Mouse (Mus musculus) embryonic stem cell, embryonic (primary cell): ENCODE measurements at regions not wholly inside any gene's neighbourhood (a gene's known extent, or its start where the extent isn't known, plus 50 kb on each side); places are given as distances from the start of the nearest gene placed in this dataset.

Experiments used
- CTCF ChIA-PET, 4 experiments: fragments of 300-600 bp in 2 of 4; fragments of 350-600 bp in 2 of 4; sonication (Branson Sonifier 250); formaldehyde crosslinking; loops; one replicate each; lab custom pipeline; 2022; ENCODE audit warnings: inconsistent platforms in 2 of 4; lab: Charles Lee
- POLR2A ChIA-PET, 4 experiments: fragments of 300-600 bp in 2 of 4; fragments of 350-600 bp in 2 of 4; sonication (Branson Sonifier 250); formaldehyde crosslinking; loops; one replicate each; lab custom pipeline; 2022; ENCODE audit warnings: antibody characterized with exemption in 4 of 4, inconsistent platforms in 1 of 4; lab: Charles Lee

DNA sequence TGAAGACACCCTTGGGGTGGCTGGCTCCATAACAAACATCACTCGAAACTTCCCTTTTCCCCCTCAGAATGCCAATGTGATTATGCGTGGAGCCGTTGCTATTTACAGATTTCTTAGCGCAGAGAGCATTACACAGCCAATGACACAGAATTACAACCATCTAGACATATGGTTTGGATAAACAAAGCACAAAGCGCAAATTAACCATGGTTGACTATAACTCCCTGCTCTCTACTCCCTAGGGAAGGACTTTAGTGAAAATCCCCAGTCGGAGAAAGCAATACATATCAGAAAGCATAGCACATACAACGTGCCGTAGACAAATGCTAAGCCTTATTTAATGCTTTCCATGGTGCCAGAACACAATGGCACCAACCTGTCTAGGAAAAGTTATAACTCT is 131.8 kb downstream of the Tshz3 start:
- POLR2A ChIA-PET, result no interaction called here
- CTCF ChIA-PET, result no interaction called here

DNA sequence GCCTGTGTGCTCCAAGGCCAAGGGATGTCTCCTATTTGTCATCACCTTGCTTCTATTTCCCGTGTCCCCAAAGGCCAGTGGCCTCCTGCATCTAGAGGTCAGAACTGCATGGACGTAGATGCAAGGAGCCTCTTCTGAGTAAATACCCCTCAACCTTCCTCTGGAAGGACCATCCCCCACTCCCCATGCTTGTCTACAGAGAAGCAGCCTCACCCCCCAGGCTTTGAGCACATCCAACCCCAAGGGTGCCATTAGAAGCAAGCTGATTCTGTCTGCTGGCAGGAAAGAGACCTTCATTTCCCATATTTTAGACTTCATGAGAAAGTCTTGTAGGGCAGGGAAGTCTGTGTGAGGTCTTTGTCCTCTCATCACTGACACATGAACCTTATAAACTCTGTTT is 132.2 kb downstream of the Tshz3 start:
- POLR2A ChIA-PET, result no interaction called here

DNA sequence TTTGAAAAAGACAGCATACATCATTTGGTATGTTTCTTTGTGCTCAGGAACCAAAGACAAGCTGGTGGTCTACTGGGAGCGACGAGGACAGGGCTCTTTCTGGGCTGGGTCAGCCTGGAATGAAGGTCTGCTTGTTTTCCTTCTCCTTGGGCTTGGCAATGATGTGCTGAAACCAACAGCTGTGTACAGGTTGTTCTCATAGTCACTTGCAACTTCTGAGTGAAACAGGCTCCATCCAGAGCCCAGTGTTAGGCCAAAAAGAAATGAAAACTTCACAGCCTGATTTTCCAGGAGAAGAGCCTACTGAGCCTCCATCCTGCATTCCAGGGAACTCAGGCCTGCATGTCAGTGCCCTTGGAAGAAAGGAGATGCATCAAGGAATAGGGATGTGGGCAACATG is 150.4 kb downstream of the Tshz3 start:
- CTCF ChIA-PET, result no interaction called here
- POLR2A ChIA-PET, result no interaction called here

More for the DNA sequence above, 132.2 kb downstream of the Tshz3 start:
- CTCF ChIA-PET, result no interaction called here

DNA sequence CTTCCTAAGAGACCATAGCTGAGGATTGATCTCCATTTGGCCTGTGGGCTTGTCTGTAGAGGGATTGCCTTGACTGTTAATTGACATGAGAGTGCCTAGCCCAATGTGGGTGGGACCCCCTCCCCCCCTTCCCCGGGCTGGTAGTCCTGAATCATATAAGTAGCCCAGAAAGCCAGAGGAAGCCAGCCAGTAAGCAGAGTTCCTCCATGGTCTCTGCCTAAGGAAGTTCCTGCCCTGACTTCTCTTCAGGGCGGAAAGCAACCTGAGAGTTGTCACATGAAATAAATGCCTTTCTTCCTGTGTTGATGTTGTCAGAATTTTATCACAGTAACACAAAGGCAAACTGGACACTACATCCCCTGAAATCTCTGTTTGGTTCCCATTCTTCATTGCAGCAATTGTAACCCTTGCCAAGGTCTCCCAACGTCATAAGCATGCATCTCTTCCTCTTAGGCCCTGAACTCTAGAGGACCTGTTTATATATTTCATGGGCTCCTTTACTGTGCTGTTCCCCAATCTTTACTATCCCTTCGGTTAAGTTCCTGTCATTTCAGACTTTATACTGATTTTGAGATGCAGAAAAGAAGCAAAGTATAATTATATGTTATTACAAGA is 153.5 kb downstream of the Tshz3 start:
- ChIA-PET POLR2A (no interaction called here), CTCF (interaction anchor here in 2 of 4 experiments (0.6 to 1.0 kb wide), 2 partner anchors 47 to 951 kb away, joined by 3 to 6 read pairs; no protein-coding TSS in a partner anchor)

DNA sequence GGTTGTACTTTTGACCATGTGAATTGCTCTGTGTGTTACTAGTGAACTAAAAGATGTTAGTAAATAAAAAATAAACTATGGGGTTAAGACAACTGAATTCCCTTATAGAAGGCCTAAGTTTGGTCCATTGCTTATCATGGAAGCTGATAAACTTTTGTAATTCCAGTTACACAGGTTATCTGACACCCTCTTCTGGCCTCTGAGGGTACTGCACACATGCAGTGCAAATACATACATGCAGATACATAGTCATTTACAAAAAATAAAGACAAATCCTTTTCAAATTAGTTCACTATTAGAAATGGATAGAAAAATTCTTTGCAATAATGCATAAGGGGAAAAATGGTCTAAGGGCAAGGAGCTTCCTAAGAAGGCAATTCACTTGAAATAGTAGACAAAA is 156.4 kb downstream of the Tshz3 start:
- ChIA-PET POLR2A (interaction anchor here in 1 of 4 experiments (0.6 kb wide), 1 partner anchor 622 kb away, joined by 3 read pairs; no protein-coding TSS in a partner anchor), CTCF (no interaction called here)

DNA sequence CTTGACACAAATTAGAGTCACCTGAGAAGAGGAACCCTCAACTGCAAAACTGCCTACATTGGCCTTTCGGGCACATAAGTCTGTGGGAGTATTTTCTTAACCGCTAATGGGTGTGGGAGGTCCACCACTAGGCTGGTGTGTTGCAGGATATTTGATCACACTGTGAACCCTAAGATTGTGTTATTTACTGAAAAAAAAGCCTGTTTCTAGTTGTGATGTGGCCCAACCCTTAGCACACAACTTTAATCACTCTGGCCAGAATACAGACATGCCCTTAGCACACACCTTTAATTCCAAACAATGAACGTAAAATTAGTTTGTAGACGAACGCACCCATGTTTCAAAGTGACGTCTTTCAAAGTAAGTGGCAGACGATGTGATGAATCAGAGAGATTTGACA is 161.5 kb downstream of the Tshz3 start:
- CTCF ChIA-PET, result no interaction called here
- POLR2A ChIA-PET, result no interaction called here

DNA sequence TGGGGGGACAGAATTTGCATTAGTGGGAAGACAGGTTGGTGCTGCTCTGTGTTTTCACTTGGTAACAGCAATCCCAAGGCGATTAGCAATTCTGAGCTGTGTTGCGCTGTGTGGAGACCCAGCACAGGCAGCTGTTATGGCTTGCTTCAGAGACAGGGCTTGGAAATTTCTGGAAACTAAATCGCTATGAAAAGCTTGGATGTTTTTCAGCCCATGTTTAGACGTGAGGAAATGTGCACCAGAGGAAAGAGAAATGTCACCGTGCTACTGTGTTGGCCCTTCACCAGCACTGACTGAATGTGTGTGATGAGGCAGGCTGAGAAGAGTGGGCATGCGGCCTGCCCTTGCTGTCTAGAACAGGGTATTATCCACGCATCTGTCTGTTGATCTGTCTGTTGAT is 164.6 kb downstream of the Tshz3 start:
- CTCF ChIA-PET, result no interaction called here
- POLR2A ChIA-PET, result no interaction called here

DNA sequence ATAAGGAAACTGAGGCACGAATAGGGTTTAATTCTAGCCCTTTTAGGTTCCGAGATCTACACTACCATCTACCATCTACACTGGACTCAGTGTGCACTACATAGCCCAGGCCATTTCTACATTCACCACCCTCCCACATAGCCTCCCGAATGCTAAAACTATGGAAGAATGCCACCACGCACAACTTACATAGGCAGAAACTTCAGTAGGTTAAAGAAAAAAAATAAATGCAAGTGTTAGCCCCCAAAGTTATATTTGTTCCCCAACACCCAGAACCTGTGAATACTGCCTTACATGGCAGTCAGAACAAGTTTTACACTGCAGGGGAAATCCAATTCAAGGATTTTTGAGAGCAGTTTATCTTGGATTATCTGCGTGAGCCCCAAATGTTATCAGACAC is 165.8 kb downstream of the Tshz3 start:
- ChIA-PET CTCF (no interaction called here), POLR2A (no interaction called here)

DNA sequence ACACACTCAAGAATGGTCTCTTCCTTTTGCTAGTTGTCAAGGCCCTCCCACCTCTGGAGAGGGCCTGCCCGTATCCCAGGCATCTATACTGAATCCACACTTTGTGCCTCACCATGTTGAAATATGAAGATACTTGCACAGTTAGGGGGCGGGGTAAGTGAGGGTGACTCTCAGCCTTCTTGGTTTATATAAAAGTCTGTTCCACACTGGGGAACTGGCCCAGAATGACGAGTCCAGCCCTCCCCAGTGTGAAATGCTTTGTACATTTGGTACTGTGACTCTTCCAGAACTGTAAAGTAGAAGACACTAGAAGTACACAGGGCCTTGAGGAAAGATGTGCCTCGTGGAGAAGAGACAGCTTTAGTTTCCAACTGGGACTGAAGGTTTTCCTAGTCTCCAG is 166.8 kb downstream of the Tshz3 start:
- ChIA-PET CTCF (no interaction called here), POLR2A (interaction anchor here in 1 of 4 experiments (0.6 kb wide), 1 partner anchor 11 kb away, joined by 3 read pairs; no protein-coding TSS in a partner anchor)

DNA sequence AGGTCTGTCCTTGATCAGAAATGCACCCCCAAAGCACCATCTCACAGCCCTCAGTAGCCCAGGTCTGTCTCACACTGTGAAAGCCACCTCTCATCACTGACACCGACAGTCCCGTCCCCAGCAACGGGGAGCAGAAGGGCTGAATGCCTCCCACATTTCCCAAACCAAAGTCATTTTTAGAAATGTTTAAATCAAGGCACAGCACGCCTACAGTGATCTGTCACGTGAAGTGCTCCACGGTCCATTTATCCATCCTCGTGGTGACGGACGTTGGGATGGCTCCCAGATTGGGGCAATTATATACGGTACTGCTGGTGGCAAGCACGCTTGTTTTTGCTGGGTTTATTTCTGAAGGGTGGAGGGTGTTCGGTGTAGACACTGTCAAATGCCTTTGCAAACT is 168.7 kb downstream of the Tshz3 start:
- POLR2A ChIA-PET, result no interaction called here
- CTCF ChIA-PET, result no interaction called here

DNA sequence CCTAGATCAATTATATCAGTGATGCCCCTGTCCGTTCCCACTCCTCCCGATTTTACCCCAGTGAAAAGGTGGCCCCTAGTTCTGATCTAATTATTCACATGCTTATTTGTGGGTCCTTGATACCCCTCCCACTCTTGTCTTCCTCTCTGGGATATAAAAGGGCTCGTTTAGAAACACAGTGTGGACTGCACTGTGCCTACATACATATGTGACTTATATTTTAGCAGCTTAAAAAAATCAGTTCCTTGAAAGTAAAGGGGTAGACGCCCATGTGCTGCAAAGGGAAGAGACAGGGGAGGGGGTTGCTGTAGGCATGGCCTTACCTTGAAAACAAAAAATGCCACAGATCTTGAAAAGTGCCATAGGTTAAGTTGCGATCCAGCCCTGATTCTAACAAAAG is 176.1 kb downstream of the Tshz3 start:
- POLR2A ChIA-PET, result no interaction called here
- CTCF ChIA-PET, result interaction anchor here in 1 of 4 experiments (0.5 kb wide), 1 partner anchor 534 kb away, joined by 3 read pairs; no protein-coding TSS in a partner anchor

DNA sequence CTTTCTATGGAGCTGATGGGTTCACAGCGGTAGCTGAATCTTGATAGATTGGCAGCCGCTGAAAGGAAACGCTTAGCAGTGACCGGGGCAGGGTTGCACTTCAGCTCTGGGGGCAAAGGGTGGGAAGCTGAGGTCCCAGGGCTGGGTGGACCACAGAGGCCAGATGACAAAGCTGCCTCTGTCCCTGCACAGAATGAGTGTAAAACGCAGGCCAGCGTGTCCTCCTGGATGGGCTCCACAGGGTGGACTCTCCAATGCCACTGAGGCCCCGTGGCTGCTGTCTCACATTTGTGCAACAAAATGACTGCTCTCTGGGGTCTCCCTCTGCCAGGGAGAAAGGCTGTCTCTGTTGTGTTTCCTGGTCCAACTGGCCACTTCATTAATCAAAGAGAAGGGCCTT is 179.8 kb downstream of the Tshz3 start:
- POLR2A ChIA-PET, result interaction anchor here in 2 of 4 experiments (0.6 to 1.3 kb wide), 2 partner anchors 8 to 353 kb away, joined by 3 to 5 read pairs; no protein-coding TSS in a partner anchor
- CTCF ChIA-PET, result interaction anchor here in 3 of 4 experiments (0.6 kb wide), 3 partner anchors 98 to 1218 kb away, joined by 3 to 4 read pairs (median 3); no protein-coding TSS in a partner anchor

DNA sequence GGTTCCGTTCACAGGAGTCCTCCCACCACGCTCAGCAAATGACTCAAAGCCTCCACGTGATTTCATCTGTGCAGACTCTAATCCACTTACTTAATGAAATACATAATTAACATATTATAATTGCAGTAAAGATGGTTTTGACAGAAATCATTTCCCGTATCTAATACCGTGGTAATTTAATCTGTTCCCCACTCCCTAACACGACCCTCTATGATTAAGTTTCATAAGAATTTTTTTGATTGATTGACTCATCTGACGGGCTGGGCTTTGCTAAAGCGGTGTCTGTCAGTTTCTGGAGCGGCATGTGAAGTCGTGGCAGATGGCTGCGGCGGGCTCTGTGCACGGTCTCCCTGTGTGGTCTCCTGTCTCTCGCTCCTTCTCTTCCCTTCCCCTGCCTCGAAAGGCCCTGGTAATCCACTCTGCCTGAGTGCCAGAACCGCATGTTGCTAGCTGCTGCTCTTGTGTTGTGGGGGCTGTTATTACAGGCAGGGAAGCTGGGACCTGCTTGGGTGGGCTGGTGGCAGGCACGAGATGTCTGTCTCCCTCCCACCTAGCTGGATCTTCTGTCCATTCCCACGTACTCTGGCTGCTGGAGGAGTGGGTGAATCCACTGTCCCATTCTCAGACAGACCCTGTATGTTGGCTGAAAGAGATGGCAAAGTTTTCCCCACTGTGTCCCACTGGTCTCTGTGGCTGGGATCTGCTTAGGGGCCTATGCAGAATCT is 195.0 kb downstream of the Tshz3 start:
- ChIA-PET CTCF (interaction anchor here in 1 of 4 experiments (0.6 kb wide), 1 partner anchor 467 kb away, joined by 3 read pairs; no protein-coding TSS in a partner anchor), POLR2A (interaction anchor here in 1 of 4 experiments (0.6 kb wide), 1 partner anchor 503 kb away, joined by 6 read pairs; no protein-coding TSS in a partner anchor)

DNA sequence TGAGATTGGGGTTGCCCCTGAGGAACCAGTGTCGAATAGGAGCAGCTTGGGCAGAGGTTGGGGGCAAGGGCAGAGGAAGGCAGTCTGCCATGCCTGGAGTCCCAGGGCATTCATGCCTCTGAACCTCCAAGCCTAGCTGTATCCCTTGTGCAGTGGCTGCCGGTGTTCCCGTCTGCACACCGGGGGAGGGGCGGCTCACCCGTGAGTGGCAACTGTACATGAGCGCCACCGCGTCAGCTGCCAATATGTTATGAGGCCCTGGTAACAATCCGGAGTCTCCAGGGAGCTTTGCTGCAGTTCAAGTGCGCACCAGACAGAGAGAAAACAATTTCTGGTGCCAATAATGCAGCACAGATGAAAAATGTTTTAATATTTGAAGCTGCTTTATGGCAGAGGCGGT is 198.4 kb downstream of the Tshz3 start:
- POLR2A ChIA-PET, result interaction anchor here in 2 of 4 experiments (0.7 to 3.6 kb wide), 12 partner anchors 9 to 579 kb away, joined by 3 to 14 read pairs (median 4); no protein-coding TSS in a partner anchor
- CTCF ChIA-PET, result interaction anchor here in 1 of 4 experiments (0.7 kb wide), 1 partner anchor 75 kb away, joined by 4 read pairs; no protein-coding TSS in a partner anchor

DNA sequence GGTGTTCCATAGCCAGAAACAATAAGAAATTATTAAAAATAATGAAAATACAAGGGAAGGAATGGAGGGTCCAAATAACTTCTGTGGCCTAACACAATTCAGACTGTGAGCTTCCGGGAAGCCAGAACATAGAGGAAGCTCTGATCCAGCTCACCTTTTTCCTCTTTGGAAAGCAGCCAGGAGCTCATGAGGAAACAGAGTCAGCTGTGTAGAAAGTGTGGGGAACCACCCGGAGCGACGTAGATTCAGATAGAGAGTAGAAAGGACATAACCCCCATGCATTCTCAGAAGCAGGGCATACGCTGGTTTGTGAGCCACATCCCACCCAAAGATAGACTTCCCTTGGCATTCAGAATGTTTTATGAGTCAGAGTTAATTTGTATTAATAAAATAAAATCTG is 203.6 kb downstream of the Tshz3 start:
- ChIA-PET CTCF (interaction anchor here in 1 of 4 experiments (0.5 kb wide), 1 partner anchor 1206 kb away, joined by 4 read pairs; the partner anchor contains the start of gene Ccne1), POLR2A (no interaction called here)

DNA sequence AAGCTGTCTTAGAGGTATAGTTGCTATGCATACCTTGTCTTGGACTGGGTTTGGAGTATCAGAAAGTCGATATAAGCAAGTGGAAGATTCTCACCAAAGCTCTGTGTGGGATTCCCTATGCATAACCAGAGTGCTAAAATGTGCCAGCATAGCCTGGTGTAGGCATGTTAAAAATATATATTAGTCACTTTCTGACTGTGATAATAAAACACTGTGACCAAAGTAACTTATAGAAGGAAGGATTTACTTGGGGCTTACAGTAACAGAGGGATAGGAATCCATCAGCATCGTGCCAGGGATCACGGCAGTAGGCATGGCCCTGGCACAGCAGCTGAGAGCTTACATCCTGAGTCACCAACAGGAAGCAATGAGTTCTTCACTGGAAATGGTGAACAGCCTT is 215.4 kb downstream of the Tshz3 start:
- ChIA-PET CTCF (no interaction called here), POLR2A (no interaction called here)

DNA sequence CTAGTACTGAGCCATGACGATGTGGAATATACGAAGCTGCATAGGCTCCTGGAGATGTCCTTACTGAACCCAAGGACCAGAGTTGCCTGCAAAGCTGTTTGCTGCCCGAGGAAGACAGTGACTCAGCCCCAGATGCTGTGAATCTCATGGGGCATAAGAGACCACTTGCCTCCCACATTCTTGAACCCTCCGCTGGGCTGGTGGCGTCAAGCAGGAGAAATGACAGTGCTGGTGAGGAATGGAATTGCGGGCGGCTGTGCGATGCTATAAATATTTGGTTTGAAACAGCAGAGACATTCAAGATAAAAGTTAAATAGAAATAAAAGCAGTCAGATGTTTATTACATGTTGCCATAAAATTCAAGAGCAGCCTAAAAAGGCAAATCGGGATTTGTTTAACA is 216.3 kb downstream of the Tshz3 start:
- ChIA-PET CTCF (interaction anchor here in 1 of 4 experiments (0.5 kb wide), 1 partner anchor 57 kb away, joined by 4 read pairs; no protein-coding TSS in a partner anchor), POLR2A (interaction anchor here in 1 of 4 experiments (1.7 kb wide), 1 partner anchor 17 kb away, joined by 3 read pairs; no protein-coding TSS in a partner anchor)

DNA sequence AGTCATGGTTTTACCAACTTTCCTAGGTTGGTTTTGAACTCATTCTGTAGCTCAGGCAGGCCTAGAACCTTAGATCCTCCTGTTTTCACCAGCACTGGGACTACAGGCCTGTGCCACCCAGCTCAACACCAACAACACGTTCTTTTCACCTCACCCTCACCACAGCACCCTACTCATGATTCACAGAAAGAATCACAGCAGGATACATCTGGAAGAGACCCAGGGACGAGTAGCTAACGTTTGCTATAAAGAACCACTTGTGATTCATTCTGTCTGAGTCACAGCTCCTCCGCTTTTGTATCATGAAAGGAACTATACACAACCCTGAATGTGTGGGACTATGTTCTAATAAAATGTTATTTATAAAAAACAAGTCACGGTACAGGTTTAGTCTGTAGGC is 217.3 kb downstream of the Tshz3 start:
- ChIA-PET CTCF (interaction anchor here in 2 of 4 experiments (0.7 to 1.1 kb wide), 2 partner anchors 30 to 445 kb away, joined by 3 read pairs; no protein-coding TSS in a partner anchor), POLR2A (interaction anchor here in 1 of 4 experiments (0.7 to 1.7 kb wide), 3 partner anchors 9 to 19 kb away, joined by 3 to 4 read pairs (median 3); no protein-coding TSS in a partner anchor)

DNA sequence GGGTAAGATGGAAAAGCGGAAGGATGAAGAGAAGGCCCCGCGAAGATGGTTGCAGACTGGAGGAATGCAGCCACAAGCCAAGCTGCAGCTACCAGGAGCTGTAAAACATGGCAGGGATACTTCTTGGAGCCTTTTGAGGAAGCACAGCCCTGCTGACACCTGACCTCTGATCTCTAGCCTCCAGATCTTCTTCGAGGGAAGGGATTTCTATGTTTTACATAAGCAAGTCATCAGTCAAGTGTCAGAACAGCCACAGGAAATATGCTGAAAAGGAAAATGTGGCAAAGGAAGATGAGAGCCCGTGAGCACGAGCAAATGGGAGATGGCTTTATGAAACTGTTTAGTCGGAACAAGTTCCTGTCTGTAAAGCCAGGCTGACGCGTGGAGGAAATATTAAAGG is 219.1 kb downstream of the Tshz3 start:
- CTCF ChIA-PET, result no interaction called here
- POLR2A ChIA-PET, result no interaction called here
